Comparison of ENCODE assay signal across 8 mouse cellular contexts in the genomic region with DNA sequence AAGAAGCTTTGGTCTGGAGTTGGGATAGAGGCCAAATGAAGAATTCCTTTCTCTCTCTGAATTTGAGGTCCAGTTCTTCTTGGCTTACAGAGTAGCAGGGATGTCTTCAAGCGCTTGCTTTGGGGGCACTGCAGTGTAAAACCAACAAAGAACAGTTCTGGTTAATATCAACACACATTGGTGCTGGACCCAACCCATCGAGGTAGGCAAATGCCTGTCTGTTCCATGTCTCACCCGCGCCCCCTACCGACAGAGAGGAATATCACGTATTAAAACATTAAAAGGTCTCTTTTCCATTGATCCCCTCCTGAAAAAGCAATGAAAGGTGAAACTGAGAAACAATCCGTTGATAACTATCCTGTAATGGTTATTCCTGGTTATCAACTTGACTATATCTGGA. TPM values are rescaled to one million over a fixed set of nuclear protein-coding genes. Genes with fewer than 3 reads are reported as not detected.
A peak's percentile ranks its signal among the peaks of the same experiment; 100 is the strongest.
DNase-seq lines count a peak whose midpoint lies in the region; ATAC-seq and TF ChIP-seq lines count a peak whose summit lies in the region.

No protein-coding gene starts in this region.

- no peaks in the 10 kb centered on the region for H3K27me3 ChIP-seq in Patski
- no peaks in the 10 kb centered on the region for H3K27me3 ChIP-seq in small intestine, adult 2 months (ENCODE audit: control insufficient read depth, insufficient read depth, low read length)

- TF ChIP-seq CTCF in Patski (IDR thresholded peaks at IDR 0.05), result peak; percentile 88
- peak; percentile 83; the same call in 1 of the 2 replicates for TF ChIP-seq CTCF in small intestine, adult 2 months (IDR thresholded peaks at IDR 0.05; ENCODE audit: extremely low read depth, insufficient read length, insufficient replicate concordance, low read depth, low read length)

- POLR2A ChIA-PET in Patski (lab: Charles Lee), result no interaction called here

- 3% methylated on average over 7 of the region's 7 CpGs for WGBS in small intestine, adult 2 months

- DNase-seq in CD4-positive, CD25-positive, alpha-beta regulatory T cell, adult 2 months (ENCODE audit: low read depth, low spot score), result peak; percentile 89
- no peak for DNase-seq in Patski (ENCODE audit: low read depth, low spot score)
- DNase-seq in cerebellum, postnatal 25 days, result peak; percentile 76 to 89
- DNase-seq in heart, adult 8-10 months (ENCODE audit: low spot score), result peak; percentile 80
- peak; percentile 67 for DNase-seq in layer of hippocampus, adult 9-11 months
- peak; percentile 88 for DNase-seq in lung, postnatal 10 days
- DNase-seq in urinary bladder, postnatal 4 days (ENCODE audit: low spot score in 2 of 2), result peak; percentile 43 to 79

- no peak for ATAC-seq in Patski

- no peak for TF ChIP-seq POLR2A in small intestine, adult 2 months (IDR thresholded peaks at IDR 0.05; ENCODE audit: low read depth, low read length)

- CTCF ChIA-PET in Patski (lab: Charles Lee), result interaction anchor here (0.8 to 3.9 kb wide), 9 partner anchors 9 to 126 kb away, joined by 3 to 33 read pairs (median 5); a partner anchor contains a TSS

- H3K36me3 ChIP-seq in small intestine, adult 2 months (ENCODE audit: control insufficient read depth, insufficient read depth, low read length), result no peaks in the 10 kb centered on the region

- no peak overlapping the region for H3K4me3 ChIP-seq in small intestine, adult 2 months (ENCODE audit: low read depth, low read length)

- in situ Hi-C loops in Patski (cut with MboI; ENCODE audit: low pct_unique_long_range_greater_than_20kb), result no loop called here

- H3K27ac ChIP-seq in small intestine, adult 2 months (ENCODE audit: insufficient read depth, low read depth, low read length), result no peak overlapping the region

- no peaks in the 10 kb centered on the region for H3K4me1 ChIP-seq in small intestine, adult 2 months (ENCODE audit: control insufficient read depth, insufficient read depth, insufficient read length, low read length)

RNA-seq across cellular contexts. Expression of a gene that starts 7.9 kb away (rescaled TPM):
- 33.6 TPM for polyA plus RNA-seq in Patski (2021)
- 10 to 100 TPM; 20.6 to 24.3 (median 22.0) TPM for total RNA-seq in heart, adult 8-10 months (2022)
- 7.6 and 11.5 TPM in 2 replicates for polyA plus RNA-seq in small intestine, adult 2 months (2012; rRNA removed)

RNA-seq across cellular contexts. Expression of a gene that starts 19.0 kb away (rescaled TPM):
- polyA plus RNA-seq in Patski (2021), result 5.1 TPM
- total RNA-seq in heart, adult 8-10 months (2022), result 1 to 10 TPM; 2.1 to 3.6 (median 3.1) TPM
- 1.3 TPM in 2 replicates for polyA plus RNA-seq in small intestine, adult 2 months (2012; rRNA removed)

RNA-seq across cellular contexts. Expression of a gene that starts 53.2 kb away (rescaled TPM):
- 62.9 TPM for polyA plus RNA-seq in Patski (2021)
- total RNA-seq in heart, adult 8-10 months (2022), result 10 to 100 TPM; 38.1 to 48.4 (median 46.1) TPM
- 18.7 and 23.6 TPM in 2 replicates for polyA plus RNA-seq in small intestine, adult 2 months (2012; rRNA removed)
